Mouse (Mus musculus) intestine, embryonic 14.5 days (tissue): ENCODE data around the gene Ric1. TPM values are rescaled to one million over a fixed set of nuclear protein-coding genes. Genes with fewer than 3 reads are reported as not detected.
"Not testable (repeated sequence)": the region's sequence is repeated elsewhere in the genome, so short reads cannot be mapped to it uniquely, and the experiment has no call there.

Experiments
- ATAC-seq: fragments of 200-750 bp; cut with Nextera tagmentation; replicated peaks from 2 replicates; pipeline ENCODE4 v1.8.0; 2017; ENCODE audit warnings: low read depth, moderate number of reproducible peaks, moderate TSS enrichment, moderate library complexity; ENCODE audit not compliant: low FRiP score, low TSS enrichment
- DNase-seq: peaks from one replicate; pipeline ENCODE4 v3.0.0-alpha.2; 2018; ENCODE audit warnings: low spot score
- H3K27ac ChIP-seq: fragments of 300-500 bp; sonication (generic); 2 replicates; pipeline ENCODE4 v1.5.1; 2014; ENCODE audit warnings: low read depth, mild to moderate bottlenecking, control low read depth
- H3K27me3 ChIP-seq: fragments of 300-500 bp; sonication (generic); replicated peaks from 2 replicates; pipeline ENCODE4 v1.6.1; 2014; ENCODE audit warnings: low read length, control low read depth; ENCODE audit not compliant: control insufficient read depth, insufficient read depth
- H3K36me3 ChIP-seq: fragments of 300-500 bp; sonication (generic); 2 replicates; pipeline ENCODE4 v1.6.1; 2014; ENCODE audit warnings: low read length, control low read depth; ENCODE audit not compliant: control insufficient read depth, insufficient read depth
- H3K4me1 ChIP-seq: fragments of 300-500 bp; sonication (generic); replicated peaks from 2 replicates; pipeline ENCODE4 v1.6.1; 2014; ENCODE audit warnings: low read length, control low read depth, mixed read lengths; ENCODE audit not compliant: control insufficient read depth, insufficient read depth
- H3K4me2 ChIP-seq: fragments of 300-500 bp; sonication (generic); 2 replicates; pipeline ENCODE4 v1.6.1; 2014; ENCODE audit warnings: low read length
- H3K4me3 ChIP-seq: fragments of 300-500 bp; sonication (generic); 2 replicates; pipeline ENCODE4 v1.5.1; 2014; ENCODE audit warnings: low read depth, low read length, control low read depth, mixed read lengths
- H3K9ac ChIP-seq: fragments of 300-500 bp; sonication (generic); 2 replicates; pipeline ENCODE4 v1.6.1; 2014; ENCODE audit warnings: mild to moderate bottlenecking, low read length
- H3K9me3 ChIP-seq: fragments of 300-500 bp; sonication (generic); 2 replicates; pipeline ENCODE4 v1.6.1; 2016; ENCODE audit warnings: low read length, control low read depth; ENCODE audit not compliant: control insufficient read depth
- WGBS: fragments of 180-500 bp; shearing (Covaris S2); extraction: QIAGEN DNeasy Blood & Tissue Kit; methylation state at CpG from one replicate; pipeline ENCODE4 v1.1.7; 2014; 5-methylcytosine and 5-hydroxymethylcytosine counted together
- polyA plus RNA-seq: library from polyadenylated mRNA; unstranded; fragments of >200 nt; fragmentation: Nextera tagmentation; extraction: Ambion mirVana; gene quantifications from 2 replicates; pipeline ENCODE4 v1.2.1, GENCODE M21; 2014

The Ric1 gene
- polyA plus RNA-seq, 1 experiment from 2014 or later, result 15.8 TPM

DNA sequence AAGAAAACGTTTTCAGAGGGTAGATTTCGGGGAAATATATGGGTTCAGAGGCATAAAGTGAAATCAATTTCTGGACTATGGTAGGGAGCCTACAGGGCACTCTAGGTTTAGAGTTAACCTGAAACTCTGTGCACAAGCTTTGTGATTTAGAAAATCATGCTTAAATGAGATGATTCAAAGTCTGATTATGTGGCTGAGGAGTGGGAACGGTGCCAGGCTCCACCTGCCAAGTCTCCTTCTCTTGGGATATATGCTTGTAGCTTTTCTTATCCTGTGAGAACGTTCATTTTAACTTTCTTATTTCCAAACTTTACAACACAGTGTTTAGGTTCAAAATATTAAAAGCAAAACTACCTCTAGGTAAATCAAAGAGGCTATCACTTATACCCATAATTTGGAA lies 2.5 kb downstream of the Ric1 start:
- peaks cover 9% of the 10 kb centered on the region for H3K4me1 ChIP-seq
- H3K36me3 ChIP-seq, result no peaks in the 10 kb centered on the region
- no peaks in the 10 kb centered on the region for H3K27me3 ChIP-seq
- no peaks in the 10 kb centered on the region for H3K9me3 ChIP-seq
- 69% methylated on average over 4 of the region's 4 CpGs for WGBS
- DNase-seq, result no peak
- no peak for ATAC-seq
- H3K4me3 ChIP-seq, result no peak overlapping the region
- H3K27ac ChIP-seq, result no peak overlapping the region
- H3K9ac ChIP-seq, result no peak overlapping the region
- no peak overlapping the region for H3K4me2 ChIP-seq

DNA sequence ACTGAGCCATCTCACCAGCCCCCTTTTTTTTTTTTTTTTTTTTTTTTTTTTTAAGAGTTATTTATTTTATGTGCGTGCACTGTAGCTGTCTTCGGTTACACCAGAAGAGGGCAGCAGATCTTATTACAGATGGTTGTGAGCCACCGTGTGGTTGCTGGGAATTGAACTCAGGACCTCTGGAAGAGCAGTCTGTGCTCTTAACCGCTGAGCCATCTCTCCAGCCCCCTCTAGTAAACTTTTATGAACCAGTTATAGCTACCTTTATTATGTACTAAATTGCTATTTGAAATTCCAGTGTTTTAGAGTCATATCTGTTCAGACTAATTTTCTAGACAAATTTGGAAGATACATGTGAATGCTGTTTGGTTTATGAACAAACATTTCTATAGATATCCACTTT lies 3.5 kb downstream of the Ric1 start:
- not testable (repeated sequence) for H3K4me3 ChIP-seq, ATAC-seq, H3K9ac ChIP-seq, DNase-seq, H3K27me3 ChIP-seq, H3K4me1 ChIP-seq, H3K36me3 ChIP-seq, H3K27ac ChIP-seq, H3K4me2 ChIP-seq, H3K9me3 ChIP-seq
- 86% methylated on average over 4 of the region's 4 CpGs for WGBS

DNA sequence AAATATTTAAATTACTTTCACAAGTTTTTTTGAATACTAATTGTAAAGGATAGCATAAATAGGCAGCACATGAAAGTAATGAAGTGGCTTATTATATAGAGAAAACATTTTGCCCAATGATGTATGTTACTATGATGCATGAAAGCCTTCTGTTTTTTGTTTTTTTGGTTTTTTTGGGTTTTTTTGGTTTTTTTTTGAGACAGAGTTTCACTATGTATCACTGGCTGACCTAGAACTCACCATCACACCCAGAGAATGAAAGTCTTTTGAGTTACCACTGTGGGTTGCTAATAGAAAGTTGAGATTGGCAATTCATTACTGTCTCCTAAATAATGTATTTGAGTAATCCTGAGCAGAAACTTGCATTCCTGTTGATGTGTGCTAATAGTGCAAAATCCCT lies 4.8 kb downstream of the Ric1 start:
- no peak for ATAC-seq
- H3K9me3 ChIP-seq, result no peaks in the 10 kb centered on the region

DNA sequence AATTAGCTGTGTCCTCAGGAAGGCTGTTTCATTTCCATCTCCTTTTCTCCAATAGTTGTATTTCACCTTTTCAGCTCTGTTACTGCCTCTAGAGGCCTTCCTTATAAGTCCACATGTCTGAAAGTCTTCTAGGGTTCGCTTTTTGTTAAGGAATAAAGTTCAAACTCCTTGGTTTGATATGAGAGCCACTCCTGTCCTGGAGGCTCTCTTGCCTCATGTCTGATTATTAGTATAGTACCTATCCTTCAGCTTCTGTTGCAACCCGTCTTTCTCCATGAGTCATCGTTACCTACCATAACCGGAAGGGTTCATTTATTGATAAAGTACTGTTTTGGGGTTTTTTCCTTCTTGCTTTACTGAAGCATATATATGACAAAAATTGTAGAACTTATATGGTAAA lies 5.2 kb downstream of the Ric1 start:
- Histone ChIP-seq H3K36me3 (no peaks in the 10 kb centered on the region), H3K4me1 (peaks cover 7% of the 10 kb centered on the region), H3K4me3 (no peak overlapping the region), H3K27me3 (no peaks in the 10 kb centered on the region), H3K4me2 (no peak overlapping the region), H3K9ac (no peak overlapping the region), H3K27ac (no peak overlapping the region), H3K9me3 (no peaks in the 10 kb centered on the region)
- WGBS, result 93% methylated on average over 4 of the region's 4 CpGs
- DNase-seq (no peak), ATAC-seq (no peak)

More for the DNA sequence above, 4.8 kb downstream of the Ric1 start:
- Histone ChIP-seq H3K27ac (no peak overlapping the region), H3K4me3 (no peak overlapping the region), H3K36me3 (no peaks in the 10 kb centered on the region), H3K9ac (no peak overlapping the region), H3K4me1 (peaks cover 7% of the 10 kb centered on the region), H3K4me2 (no peak overlapping the region), H3K27me3 (no peaks in the 10 kb centered on the region)
- DNase-seq, result no peak

DNA sequence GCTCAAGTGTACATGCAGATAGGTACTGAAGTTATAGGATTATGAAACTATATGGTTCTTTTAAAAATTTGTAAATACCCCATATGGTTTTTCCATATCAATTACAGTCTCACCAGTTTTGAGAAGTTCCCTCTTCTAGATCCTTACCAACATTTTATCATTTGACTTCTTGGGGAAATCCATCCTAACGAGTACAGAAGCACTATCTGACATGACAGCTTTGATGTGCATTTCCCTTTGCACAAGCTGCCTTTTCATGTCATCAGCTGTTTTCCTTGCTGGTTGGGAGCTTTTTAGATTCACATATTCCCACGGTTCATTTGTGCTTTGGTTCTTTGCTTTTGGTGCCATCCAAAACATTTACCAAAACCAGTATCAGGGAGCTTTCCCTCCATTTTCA lies 6.5 kb downstream of the Ric1 start:
- no peaks in the 10 kb centered on the region for H3K9me3 ChIP-seq
- H3K4me1 ChIP-seq, result peaks cover 7% of the 10 kb centered on the region
- no peak overlapping the region for H3K27ac ChIP-seq
- no peak overlapping the region for H3K9ac ChIP-seq
- H3K4me2 ChIP-seq, result no peak overlapping the region
- ATAC-seq (no peak), DNase-seq (no peak)
- 86% methylated on average over 2 of the region's 2 CpGs for WGBS
- peaks cover 1% of the 10 kb centered on the region; the same call in 1 of the 2 replicates for H3K36me3 ChIP-seq
- H3K4me3 ChIP-seq, result no peak overlapping the region
- H3K27me3 ChIP-seq, result no peaks in the 10 kb centered on the region

DNA sequence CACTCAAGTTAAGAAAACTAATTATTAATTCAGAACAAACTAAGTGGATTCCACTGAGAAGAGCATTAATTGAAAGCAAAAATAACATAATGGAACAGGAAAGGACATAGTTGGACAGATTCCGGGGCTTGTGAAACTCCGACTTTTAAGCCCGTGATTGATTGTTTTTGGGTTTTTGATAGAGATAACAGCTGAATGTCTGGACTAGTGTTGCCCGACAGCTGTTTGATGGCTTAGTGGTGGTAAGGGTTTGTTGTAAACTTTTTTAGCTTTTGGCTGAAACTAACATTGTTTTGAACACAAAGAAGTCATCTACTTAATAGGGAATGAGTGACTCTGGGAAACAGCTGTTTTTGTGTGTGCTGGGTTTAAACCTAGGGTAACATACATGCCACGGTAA lies 11.9 kb downstream of the Ric1 start:
- Histone ChIP-seq H3K9me3 (no peaks in the 10 kb centered on the region), H3K27ac (no peak overlapping the region), H3K9ac (no peak overlapping the region), H3K4me1 (no peaks in the 10 kb centered on the region), H3K27me3 (no peaks in the 10 kb centered on the region), H3K4me2 (no peak overlapping the region), H3K36me3 (peaks cover 24% of the 10 kb centered on the region), H3K4me3 (no peak overlapping the region)
- no peak for ATAC-seq
- 85% methylated on average over 5 of the region's 5 CpGs for whole genome bisulfite sequencing
- no peak for DNase-seq

DNA sequence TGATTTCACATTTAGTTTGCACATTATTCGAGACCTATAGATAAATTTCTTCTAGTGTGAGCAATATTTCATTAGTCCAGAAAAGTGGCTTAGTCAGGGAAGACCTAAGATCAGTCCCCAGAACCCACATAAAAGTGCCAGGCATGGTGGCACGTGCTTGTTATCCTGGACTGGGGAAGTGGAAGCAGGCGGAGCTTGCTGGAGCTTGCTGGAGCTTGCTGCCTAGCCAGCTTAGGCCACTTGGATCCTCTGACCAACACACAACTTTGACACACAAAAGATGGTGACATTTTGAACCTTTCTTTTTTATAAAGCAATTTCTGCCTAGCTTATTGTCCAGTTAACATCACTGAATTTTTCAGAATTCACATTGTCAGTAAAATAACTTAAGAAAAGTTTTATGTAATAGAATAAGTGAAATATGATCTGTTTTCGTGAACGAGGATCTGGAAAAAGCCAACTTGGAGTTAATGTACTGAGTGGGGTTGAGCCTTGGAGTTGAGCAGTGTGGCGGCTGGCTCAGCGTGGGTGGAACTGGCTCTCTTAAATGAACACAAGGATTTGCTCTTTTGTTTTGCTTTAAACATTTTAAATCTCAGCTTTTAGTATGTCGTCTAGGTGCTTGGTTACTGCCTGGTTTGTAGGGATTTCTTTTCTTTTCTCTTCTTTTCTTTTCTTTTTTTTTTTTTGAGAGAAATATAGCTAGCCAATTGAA lies 20.3 kb downstream of the Ric1 start:
- DNase-seq, result no peak

DNA sequence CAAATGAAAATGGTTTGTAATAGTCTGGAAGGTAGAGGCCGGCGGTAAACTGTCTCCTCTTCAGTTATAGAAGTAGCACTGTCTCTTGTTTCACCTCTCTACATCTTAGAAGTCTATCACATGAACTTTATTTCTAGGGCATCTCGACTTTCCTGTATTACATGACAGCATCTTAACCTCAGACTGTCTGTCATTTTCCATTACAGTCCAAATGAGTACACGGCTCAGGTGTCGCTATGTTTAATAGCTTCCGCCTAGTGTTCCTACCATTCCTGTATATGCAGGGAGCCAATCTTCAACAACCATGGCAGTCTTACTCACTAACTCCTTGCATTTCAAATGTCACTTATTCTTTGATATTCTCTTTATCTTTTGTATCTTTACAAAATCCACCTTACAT lies 21.9 kb downstream of the Ric1 start:
- Histone ChIP-seq H3K9ac (no peak overlapping the region), H3K4me1 (no peaks in the 10 kb centered on the region), H3K4me2 (no peak overlapping the region), H3K36me3 (0 out of 2 replicates have a peak, but pooled peaks cover 5% of the 10 kb centered on the region), H3K9me3 (no peaks in the 10 kb centered on the region), H3K27me3 (no peaks in the 10 kb centered on the region), H3K4me3 (no peak overlapping the region), H3K27ac (no peak overlapping the region)
- 94% methylated on average over 6 of the region's 6 CpGs for WGBS
- ATAC-seq (no peak), DNase-seq (no peak)

More for the DNA sequence above, 20.3 kb downstream of the Ric1 start:
- no peaks in the 10 kb centered on the region for H3K9me3 ChIP-seq
- H3K9ac ChIP-seq, result no peak overlapping the region
- H3K4me3 ChIP-seq, result no peak overlapping the region
- 67% methylated on average over 8 of the region's 8 CpGs for WGBS
- H3K4me1 ChIP-seq, result no peaks in the 10 kb centered on the region
- H3K36me3 ChIP-seq, result 0 out of 2 replicates have a peak, but pooled peaks cover 5% of the 10 kb centered on the region
- no peak for ATAC-seq
- no peaks in the 10 kb centered on the region for H3K27me3 ChIP-seq
- H3K4me2 ChIP-seq, result no peak overlapping the region
- no peak overlapping the region for H3K27ac ChIP-seq

DNA sequence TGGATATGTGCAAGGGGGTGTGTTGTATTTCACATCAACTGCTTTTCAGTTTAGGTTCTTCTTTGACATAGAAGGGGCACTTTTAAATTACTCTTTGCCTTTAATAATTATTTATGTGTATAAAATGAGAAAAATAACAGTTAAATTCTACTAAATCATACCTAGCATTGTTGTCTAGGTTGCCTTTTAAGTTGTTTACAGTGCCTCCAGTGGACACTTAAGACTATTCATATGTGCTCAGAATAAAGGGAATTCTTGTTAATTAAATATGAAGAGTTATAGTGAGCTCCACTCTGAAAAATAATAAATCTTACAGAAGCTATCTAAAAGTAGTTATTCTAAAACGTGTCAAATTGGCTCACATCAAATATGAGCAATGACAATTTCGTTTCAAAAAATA lies 28.5 kb downstream of the Ric1 start:
- H3K4me1 ChIP-seq, result no peaks in the 10 kb centered on the region
- no peak for ATAC-seq
- 87% methylated on average over 2 of the region's 2 CpGs for WGBS

More for the DNA sequence above, 28.5 kb downstream of the Ric1 start:
- Histone ChIP-seq H3K4me3 (no peak overlapping the region), H3K36me3 (no peaks in the 10 kb centered on the region), H3K9ac (no peak overlapping the region), H3K27ac (no peak overlapping the region), H3K27me3 (no peaks in the 10 kb centered on the region), H3K9me3 (no peaks in the 10 kb centered on the region), H3K4me2 (no peak overlapping the region)
- DNase-seq, result no peak
